Mouse (Mus musculus): ENCODE measurements around the gene Unc93a2.
"Not testable (repeated sequence)": the region's sequence is repeated elsewhere in the genome, so short reads cannot be mapped to it uniquely, and the experiment has no call there.

- not testable (repeated sequence) for TF ChIP-seq CTCF (IDR thresholded peaks at IDR 0.05; ENCODE audit: borderline replicate concordance, extremely low read depth, insufficient read depth, insufficient read length); POLR2A (IDR thresholded peaks at IDR 0.05; ENCODE audit: borderline replicate concordance, extremely low read depth, insufficient read depth, insufficient read length, poor library complexity, severe bottlenecking)
These were observed 9.9 kb upstream of the Unc93a2 start for GRCm38 (mm10) chr17:7395116-7395515.

Data from brain, embryonic 14.5 days (tissue).